Mouse (Mus musculus) liver, embryonic 12.5 days (tissue): ENCODE data around the gene Nfia. TPM values are rescaled to one million over a fixed set of nuclear protein-coding genes. Genes with fewer than 3 reads are reported as not detected.
A peak's percentile ranks its signal among the peaks of the same experiment; 100 is the strongest.

Experiments
- ATAC-seq: fragments of 200-750 bp; cut with Nextera tagmentation; 2 replicates; pipeline ENCODE4 v1.8.0; 2017; ENCODE audit warnings: moderate number of reproducible peaks, mild to moderate bottlenecking, moderate library complexity
- H3K27ac ChIP-seq: fragments of 300-500 bp; sonication (generic); 2 replicates; pipeline ENCODE4 v1.5.1; 2016; ENCODE audit warnings: mild to moderate bottlenecking
- H3K27me3 ChIP-seq: fragments of 300-500 bp; sonication (generic); replicated peaks from 2 replicates; pipeline ENCODE4 v1.6.1; 2016; ENCODE audit warnings: mild to moderate bottlenecking, moderate library complexity
- H3K36me3 ChIP-seq: fragments of 300-500 bp; sonication (generic); 2 replicates; pipeline ENCODE4 v1.6.1; 2016; ENCODE audit warnings: mild to moderate bottlenecking, moderate library complexity
- H3K4me1 ChIP-seq: fragments of 300-500 bp; sonication (generic); 2 replicates; pipeline ENCODE4 v1.6.1; 2016
- H3K4me2 ChIP-seq: fragments of 300-500 bp; sonication (generic); 2 replicates; pipeline ENCODE4 v1.6.1; 2016; ENCODE audit warnings: mild to moderate bottlenecking, moderate library complexity
- H3K4me3 ChIP-seq: fragments of 300-500 bp; sonication (generic); 2 replicates; pipeline ENCODE4 v1.5.1; 2016; ENCODE audit warnings: mild to moderate bottlenecking, moderate library complexity
- H3K9ac ChIP-seq: fragments of 300-500 bp; sonication (generic); 2 replicates; pipeline ENCODE4 v1.6.1; 2016; ENCODE audit warnings: mild to moderate bottlenecking, moderate library complexity
- H3K9me3 ChIP-seq: fragments of 300-500 bp; sonication (generic); replicated peaks from 2 replicates; pipeline ENCODE4 v1.6.1; 2016; ENCODE audit warnings: mild to moderate bottlenecking, moderate library complexity
- WGBS: fragments of 180-500 bp; shearing (Covaris S2); methylation state at CpG from one replicate; pipeline ENCODE4 v1.1.7; 2016; ENCODE audit not compliant: insufficient replicate concordance; 5-methylcytosine and 5-hydroxymethylcytosine counted together
- polyA plus RNA-seq: library from polyadenylated mRNA; unstranded; fragments of >200 nt; fragmentation: Nextera tagmentation; extraction: Ambion mirVana; gene quantifications from 2 replicates; pipeline ENCODE4 v1.2.1, GENCODE M21; 2016

The Nfia gene
- polyA plus RNA-seq, 1 experiment from 2014 or later, result 3.8 TPM

DNA sequence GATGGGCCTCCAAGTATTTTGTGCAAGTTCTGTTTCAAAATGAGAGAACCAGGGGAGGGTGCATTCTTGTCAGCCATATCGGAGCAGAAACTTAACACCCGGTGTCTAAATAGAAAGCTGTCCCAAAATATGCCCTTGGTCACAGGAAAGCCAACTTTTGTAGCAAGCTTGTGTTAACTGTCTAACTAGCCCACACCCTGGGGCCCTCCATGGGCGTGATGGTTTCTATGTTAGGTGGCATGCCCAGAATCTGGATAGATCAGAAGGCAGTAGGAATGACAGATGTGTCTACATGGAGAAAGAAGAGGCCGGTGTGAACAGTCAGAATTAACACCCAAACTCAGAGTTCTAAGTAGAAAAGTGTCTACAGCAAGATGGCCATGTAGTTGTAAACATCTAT is 282.5 kb downstream of the Nfia start:
- WGBS, result 67% methylated on average over 4 of the region's 4 CpGs
- H3K4me2 ChIP-seq, result no peak overlapping the region
- H3K9me3 ChIP-seq, result no peaks in the 10 kb centered on the region
- no peak overlapping the region for H3K4me3 ChIP-seq
- H3K27ac ChIP-seq, result no peak overlapping the region
- no peaks in the 10 kb centered on the region for H3K36me3 ChIP-seq
- ATAC-seq, result no peak
- H3K27me3 ChIP-seq, result no peaks in the 10 kb centered on the region
- no peaks in the 10 kb centered on the region for H3K4me1 ChIP-seq
- H3K9ac ChIP-seq, result no peak overlapping the region

DNA sequence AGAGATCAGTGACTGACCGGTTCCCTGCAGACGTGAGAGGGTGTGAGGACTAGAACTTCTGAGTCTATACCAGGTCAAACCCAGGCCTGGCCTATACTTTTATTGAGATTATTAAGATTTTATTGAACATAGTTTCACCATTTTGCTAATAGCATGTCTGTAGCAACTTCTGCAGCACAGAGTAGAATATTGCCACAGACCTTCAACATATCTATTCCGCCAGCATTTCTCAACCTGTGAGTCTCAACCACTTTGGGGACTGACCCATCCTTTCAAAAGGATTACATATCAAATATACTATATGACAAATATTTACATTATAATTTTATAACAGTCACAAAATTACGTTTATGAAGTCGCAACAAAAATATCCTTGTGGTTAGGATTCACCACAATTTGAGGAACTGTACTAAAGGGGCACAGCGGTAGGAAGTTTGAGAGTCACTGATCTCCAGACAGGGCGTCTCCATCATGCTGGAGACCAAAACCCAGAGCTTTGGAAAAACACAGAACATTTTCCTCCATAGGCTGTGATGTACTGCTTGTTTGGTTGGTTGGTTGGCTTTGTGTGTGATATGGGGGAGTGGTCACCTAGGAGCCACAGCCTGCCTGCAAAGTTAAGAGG is 284.0 kb downstream of the Nfia start:
- ATAC-seq, result no peak
- WGBS, result 52% methylated on average over 7 of the region's 7 CpGs
- no peaks in the 10 kb centered on the region for H3K36me3 ChIP-seq
- H3K4me2 ChIP-seq, result no peak overlapping the region
- H3K27me3 ChIP-seq, result no peaks in the 10 kb centered on the region
- no peaks in the 10 kb centered on the region for H3K4me1 ChIP-seq
- no peaks in the 10 kb centered on the region for H3K9me3 ChIP-seq
- H3K4me3 ChIP-seq, result no peak overlapping the region
- H3K27ac ChIP-seq, result no peak overlapping the region
- H3K9ac ChIP-seq, result no peak overlapping the region

DNA sequence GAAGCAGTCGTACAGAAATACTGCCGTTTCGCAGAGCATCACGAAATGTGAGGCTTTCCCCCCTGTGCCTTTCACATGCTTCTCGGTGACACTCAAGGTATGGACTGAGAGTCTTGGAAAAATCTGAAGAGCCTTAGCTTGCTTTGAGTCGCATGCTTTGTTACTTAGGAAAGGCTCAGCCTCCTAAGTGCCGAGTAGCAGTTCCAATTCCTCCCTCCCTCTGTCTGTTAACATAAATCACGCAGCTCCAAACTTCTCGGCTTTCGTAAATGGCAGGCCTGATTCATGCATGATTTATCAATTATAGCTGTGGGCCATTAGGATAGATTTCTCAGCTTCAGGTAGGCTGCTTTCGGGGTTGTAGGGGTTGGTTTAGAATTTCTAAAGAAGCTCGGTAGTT is 284.7 kb downstream of the Nfia start:
- Histone ChIP-seq H3K9me3 (no peaks in the 10 kb centered on the region), H3K4me2 (no peak overlapping the region), H3K4me3 (no peak overlapping the region), H3K36me3 (no peaks in the 10 kb centered on the region), H3K27me3 (no peaks in the 10 kb centered on the region), H3K4me1 (no peaks in the 10 kb centered on the region), H3K27ac (no peak overlapping the region), H3K9ac (no peak overlapping the region)
- ATAC-seq, result no peak
- 78% methylated on average over 12 of the region's 12 CpGs for WGBS

DNA sequence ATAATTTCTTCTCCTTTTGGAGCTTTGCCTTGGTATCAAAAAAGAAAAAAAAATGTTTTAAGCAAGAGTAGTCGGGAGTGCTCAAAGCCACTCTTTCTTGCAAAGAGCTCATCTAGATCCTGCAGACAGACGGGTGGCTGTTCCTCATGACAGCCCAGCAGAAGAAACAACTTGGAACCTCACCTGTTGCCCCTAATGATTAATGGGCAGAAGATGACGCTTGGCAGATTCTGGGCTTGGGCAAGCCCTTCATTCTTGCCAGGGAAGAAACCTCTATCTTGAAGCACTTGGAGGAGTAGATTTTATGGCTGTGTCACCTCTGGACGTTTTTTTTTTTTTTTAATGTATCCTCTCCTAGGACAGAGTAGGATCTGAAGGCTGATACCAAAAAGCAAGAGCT is 285.2 kb downstream of the Nfia start:
- no peak overlapping the region for H3K4me3 ChIP-seq
- H3K4me2 ChIP-seq, result no peak overlapping the region
- no peak overlapping the region for H3K9ac ChIP-seq
- no peaks in the 10 kb centered on the region for H3K9me3 ChIP-seq
- no peak for ATAC-seq
- H3K27ac ChIP-seq, result no peak overlapping the region
- no peaks in the 10 kb centered on the region for H3K4me1 ChIP-seq
- 57% methylated on average over 4 of the region's 4 CpGs for WGBS
- no peaks in the 10 kb centered on the region for H3K27me3 ChIP-seq
- H3K36me3 ChIP-seq, result no peaks in the 10 kb centered on the region

DNA sequence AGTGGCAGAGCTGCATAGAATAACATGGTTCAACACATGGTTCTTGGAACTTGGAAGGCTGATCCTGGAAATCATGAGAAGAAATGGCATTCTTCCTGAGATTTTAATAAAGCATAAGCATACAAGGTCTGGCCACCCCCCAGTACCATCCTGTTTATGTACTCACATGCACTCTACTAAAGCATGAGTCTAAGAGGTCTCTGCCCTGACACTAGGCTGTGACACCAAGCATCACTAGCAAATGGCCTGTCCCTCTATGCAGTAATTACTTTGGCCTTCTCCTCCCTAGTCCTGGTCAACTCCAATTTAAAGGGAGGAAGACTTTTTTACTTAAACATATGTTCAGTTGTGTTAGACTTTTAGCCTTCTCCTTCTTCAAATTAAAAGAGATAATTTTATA is 285.6 kb downstream of the Nfia start:
- Histone ChIP-seq H3K4me2 (no peak overlapping the region), H3K27ac (no peak overlapping the region), H3K4me1 (no peaks in the 10 kb centered on the region), H3K9ac (no peak overlapping the region), H3K27me3 (no peaks in the 10 kb centered on the region), H3K9me3 (no peaks in the 10 kb centered on the region), H3K4me3 (no peak overlapping the region), H3K36me3 (no peaks in the 10 kb centered on the region)
- ATAC-seq, result no peak

DNA sequence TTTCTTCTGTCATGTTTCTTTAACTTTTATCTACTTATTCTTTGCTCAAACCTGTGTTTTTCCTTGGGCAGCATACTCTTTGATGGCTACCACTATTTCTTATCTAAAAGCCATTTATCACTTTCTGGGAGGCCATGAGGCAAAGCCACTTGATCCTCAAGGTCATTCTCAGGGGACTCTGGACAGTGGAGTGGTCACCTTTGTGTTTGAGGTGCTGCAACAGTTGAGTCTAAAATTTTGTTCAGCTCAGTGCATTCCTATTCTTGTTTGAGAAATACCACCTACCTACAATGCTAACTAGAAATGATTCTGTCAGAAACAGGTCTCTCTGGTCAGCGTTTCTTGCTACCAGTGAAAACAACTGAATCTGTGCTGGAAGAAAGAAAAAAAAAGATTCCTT is 288.1 kb downstream of the Nfia start:
- no peaks in the 10 kb centered on the region for H3K4me1 ChIP-seq
- no peaks in the 10 kb centered on the region for H3K27me3 ChIP-seq
- H3K9me3 ChIP-seq, result no peaks in the 10 kb centered on the region
- H3K9ac ChIP-seq, result no peak overlapping the region
- no peak overlapping the region for H3K4me3 ChIP-seq
- ATAC-seq, result no peak
- no peak overlapping the region for H3K4me2 ChIP-seq
- H3K27ac ChIP-seq, result no peak overlapping the region
- no peaks in the 10 kb centered on the region for H3K36me3 ChIP-seq
- WGBS, result 65% methylated on average over 1 of the region's 1 CpGs

DNA sequence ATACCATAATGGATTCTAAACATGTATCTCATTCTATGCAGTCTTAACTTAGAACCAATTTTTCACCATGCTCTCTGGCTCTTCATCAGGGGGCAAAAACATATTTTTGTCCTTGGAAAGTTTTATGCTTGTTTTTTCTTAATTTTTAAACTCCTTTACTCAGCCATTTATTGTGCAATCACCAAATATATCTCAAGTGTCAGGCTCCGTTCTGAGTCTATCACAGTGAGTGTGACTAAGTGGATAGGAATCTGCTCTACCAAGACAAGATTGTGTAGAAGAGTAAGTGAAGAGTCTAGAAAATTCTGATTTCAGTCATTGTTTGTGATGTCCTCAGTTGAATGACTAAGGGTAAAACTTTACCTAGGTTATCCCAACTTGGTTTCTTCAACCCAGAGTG is 288.6 kb downstream of the Nfia start:
- Histone ChIP-seq H3K4me3 (no peak overlapping the region), H3K9me3 (no peaks in the 10 kb centered on the region), H3K9ac (no peak overlapping the region), H3K36me3 (no peaks in the 10 kb centered on the region), H3K27me3 (no peaks in the 10 kb centered on the region), H3K4me2 (no peak overlapping the region), H3K4me1 (no peaks in the 10 kb centered on the region), H3K27ac (no peak overlapping the region)
- WGBS, result 38% methylated on average over 1 of the region's 1 CpGs
- ATAC-seq, result no peak

DNA sequence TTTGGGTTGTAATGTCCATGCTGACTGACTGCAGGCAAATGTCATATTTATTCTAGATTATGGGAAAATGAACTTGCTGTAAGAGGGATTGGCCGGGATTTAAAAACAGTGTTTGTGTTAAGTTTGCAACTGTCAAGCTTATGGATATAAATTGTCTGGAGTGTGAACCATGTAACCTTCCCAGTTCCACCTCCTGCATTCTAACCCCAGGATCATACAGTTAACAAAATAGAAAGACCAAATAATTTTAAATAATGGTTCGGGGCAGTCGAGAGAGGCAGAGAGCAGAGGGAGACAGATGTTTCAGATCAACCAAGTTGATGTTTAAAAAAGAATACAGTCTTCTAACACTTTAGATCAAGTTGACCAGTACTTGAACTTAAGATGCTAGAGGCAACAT is 290.7 kb downstream of the Nfia start:
- Histone ChIP-seq H3K4me3 (no peak overlapping the region), H3K27me3 (no peaks in the 10 kb centered on the region), H3K4me2 (no peak overlapping the region), H3K9ac (no peak overlapping the region), H3K27ac (no peak overlapping the region), H3K36me3 (no peaks in the 10 kb centered on the region), H3K9me3 (no peaks in the 10 kb centered on the region), H3K4me1 (no peaks in the 10 kb centered on the region)
- ATAC-seq, result no peak
- 66% methylated on average over 3 of the region's 3 CpGs for WGBS

DNA sequence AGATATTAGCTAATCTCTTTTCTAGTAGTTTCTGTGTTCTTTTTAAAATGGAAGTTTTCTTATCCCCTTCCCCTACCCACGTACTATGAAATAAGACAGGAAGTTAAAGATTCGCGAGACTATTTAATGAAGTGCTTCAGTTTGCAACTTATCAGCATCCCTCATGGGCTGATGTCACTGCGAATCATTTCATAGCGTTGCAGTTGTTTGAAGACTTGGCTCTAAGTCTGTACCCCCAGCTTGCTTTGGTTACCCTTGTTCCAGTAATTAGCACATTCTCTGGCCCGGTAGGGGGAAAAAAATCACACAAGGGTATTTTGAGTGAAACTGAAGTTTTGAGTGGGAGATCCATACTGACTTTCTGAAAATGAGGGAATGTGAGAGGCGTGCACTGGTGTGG is 303.6 kb downstream of the Nfia start:
- Histone ChIP-seq H3K27me3 (no peaks in the 10 kb centered on the region), H3K4me1 (no peaks in the 10 kb centered on the region), H3K9me3 (no peaks in the 10 kb centered on the region), H3K27ac (no peak overlapping the region), H3K36me3 (no peaks in the 10 kb centered on the region), H3K4me3 (no peak overlapping the region), H3K9ac (no peak overlapping the region), H3K4me2 (no peak overlapping the region)
- 68% methylated on average over 7 of the region's 7 CpGs for whole genome bisulfite sequencing
- ATAC-seq, result no peak

DNA sequence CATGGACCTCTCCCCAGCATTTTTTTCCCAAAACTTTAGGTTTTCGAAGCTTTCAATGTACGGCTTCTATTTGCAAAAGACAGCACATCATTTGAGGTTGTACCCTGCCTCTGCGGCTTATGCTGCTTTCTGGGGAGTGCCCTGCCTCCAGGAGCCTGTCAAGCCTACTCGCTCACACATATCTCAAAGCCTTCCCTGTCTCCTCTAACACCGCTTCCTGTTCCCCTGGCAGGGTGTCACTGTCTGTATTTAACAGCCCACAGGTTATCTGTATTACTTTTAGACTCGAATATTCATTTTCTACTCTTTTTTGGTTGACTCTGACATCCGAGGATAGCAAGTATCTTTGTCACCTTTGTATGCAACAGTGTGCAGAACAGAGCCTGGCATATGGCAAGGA is 304.1 kb downstream of the Nfia start:
- no peak for ATAC-seq
- no peak overlapping the region for H3K27ac ChIP-seq
- no peak overlapping the region for H3K4me2 ChIP-seq
- H3K36me3 ChIP-seq, result no peaks in the 10 kb centered on the region
- H3K4me1 ChIP-seq, result no peaks in the 10 kb centered on the region
- no peaks in the 10 kb centered on the region for H3K27me3 ChIP-seq
- H3K9me3 ChIP-seq, result no peaks in the 10 kb centered on the region
- 38% methylated on average over 7 of the region's 7 CpGs for WGBS
- H3K9ac ChIP-seq, result no peak overlapping the region
- no peak overlapping the region for H3K4me3 ChIP-seq

DNA sequence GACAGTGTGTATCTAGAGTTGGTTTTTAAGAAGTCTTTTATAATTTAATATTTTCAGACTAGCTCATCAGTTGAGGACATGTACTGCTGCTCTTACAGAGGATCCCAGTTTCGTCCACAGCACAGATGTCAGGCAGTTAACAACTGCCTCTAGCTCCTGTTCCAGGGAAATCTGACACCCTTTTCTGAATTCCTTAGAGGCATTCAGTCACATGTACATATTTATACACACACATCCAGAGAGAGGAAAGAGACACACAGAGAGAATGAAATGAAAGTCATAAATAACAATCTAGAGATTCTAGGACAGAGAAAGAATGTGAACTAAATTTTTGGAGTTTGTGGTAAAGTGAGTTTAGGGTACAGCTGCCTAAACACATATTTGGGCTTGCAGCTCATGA is 308.1 kb downstream of the Nfia start:
- Histone ChIP-seq H3K9me3 (no peaks in the 10 kb centered on the region), H3K36me3 (no peaks in the 10 kb centered on the region), H3K4me3 (no peak overlapping the region), H3K27me3 (no peaks in the 10 kb centered on the region), H3K4me1 (no peaks in the 10 kb centered on the region), H3K9ac (no peak overlapping the region), H3K4me2 (no peak overlapping the region), H3K27ac (no peak overlapping the region)
- WGBS, result 44% methylated on average over 1 of the region's 1 CpGs
- ATAC-seq, result no peak

DNA sequence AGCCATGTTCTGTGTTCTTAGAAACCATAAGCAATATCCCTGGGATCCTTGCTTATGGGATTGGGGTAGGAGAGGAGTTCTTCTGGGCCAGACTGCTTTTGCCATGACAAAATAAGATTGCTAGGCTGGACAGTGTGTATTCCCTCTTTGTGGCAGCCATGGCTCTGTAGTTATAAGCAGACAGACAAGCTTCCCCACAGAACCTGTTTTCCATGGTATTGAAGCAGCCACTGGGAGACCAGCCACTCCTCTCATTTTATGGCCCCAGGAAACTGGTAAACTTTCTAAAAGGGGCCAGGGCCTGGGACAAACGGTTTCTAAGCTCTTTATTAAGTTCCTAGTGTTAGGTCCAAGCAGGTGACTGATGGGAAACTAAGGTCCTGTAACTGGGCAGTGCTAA is 309.4 kb downstream of the Nfia start:
- Histone ChIP-seq H3K36me3 (no peaks in the 10 kb centered on the region), H3K4me2 (no peak overlapping the region), H3K27me3 (no peaks in the 10 kb centered on the region), H3K9ac (no peak overlapping the region), H3K27ac (no peak overlapping the region), H3K4me1 (no peaks in the 10 kb centered on the region), H3K9me3 (no peaks in the 10 kb centered on the region), H3K4me3 (no peak overlapping the region)
- no peak for ATAC-seq
- 21% methylated on average over 1 of the region's 1 CpGs for WGBS

DNA sequence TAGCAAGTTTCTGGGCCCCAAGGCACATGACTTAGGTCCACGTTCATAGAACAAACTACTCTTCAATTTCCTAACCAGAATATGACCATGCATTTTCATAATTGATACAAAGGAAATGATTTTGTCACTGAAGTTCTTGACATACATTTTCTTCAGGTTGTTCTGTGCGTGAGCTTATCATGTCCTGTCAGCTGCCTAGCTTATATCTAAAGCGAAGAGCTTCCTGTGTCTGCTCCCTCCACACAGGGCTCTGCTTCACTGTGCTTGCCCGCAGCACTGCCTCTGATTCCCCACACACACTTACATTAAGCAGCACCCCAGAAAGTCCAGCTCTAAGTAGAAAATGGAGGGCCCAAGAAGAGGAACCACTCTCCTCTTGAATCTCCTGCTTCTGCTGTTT is 310.0 kb downstream of the Nfia start:
- ATAC-seq, result 0 out of 2 replicates have a peak, but pooled peaks have one; percentile 42
- H3K9ac ChIP-seq, result no peak overlapping the region
- no peaks in the 10 kb centered on the region for H3K36me3 ChIP-seq
- no peaks in the 10 kb centered on the region for H3K4me1 ChIP-seq
- H3K27me3 ChIP-seq, result no peaks in the 10 kb centered on the region
- H3K4me3 ChIP-seq, result no peak overlapping the region
- whole genome bisulfite sequencing, result 29% methylated on average over 4 of the region's 4 CpGs
- H3K27ac ChIP-seq, result no peak overlapping the region
- H3K4me2 ChIP-seq, result no peak overlapping the region
- H3K9me3 ChIP-seq, result no peaks in the 10 kb centered on the region
